Mouse (Mus musculus) cerebellum, postnatal 4 days (tissue): ENCODE results near the gene Slc38a6.
A peak's percentile ranks its signal among the peaks of the same experiment; 100 is the strongest.

Experiments used
- DNase-seq, 2 experiments: peaks; one replicate each; pipeline ENCODE4 v3.0.0; 2022; ENCODE audit warnings: low spot score in 2 of 2, mixed read lengths in 1 of 2

The Slc38a6 gene

GRCm38 (mm10) chr12:73286287-73287092 lies at the start of gene Slc38a6, which contains the start of gene Trmt5:
Gene Slc38a6, plus strand, starts transcription at chr12:73286779.
Gene Trmt5, minus strand, starts transcription at chr12:73286710.
- peak; percentile 80 to 88 for DNase-seq

- peak in 1 of 2 experiments; percentile 8 for DNase-seq
These were observed 44.6 kb upstream of the Slc38a6 start for GRCm38 (mm10) chr12:73241960-73242359.

- DNase-seq: no peak
These were observed 40.9 kb upstream of the Slc38a6 start for GRCm38 (mm10) chr12:73245687-73246086.

- no peak for DNase-seq
These were observed 31.6 kb upstream of the Slc38a6 start for GRCm38 (mm10) chr12:73255006-73255405.

- DNase-seq: no peak
These were observed 27.3 kb upstream of the Slc38a6 start for GRCm38 (mm10) chr12:73259269-73259668.

- DNase-seq: no peak
These were observed 26.2 kb upstream of the Slc38a6 start for GRCm38 (mm10) chr12:73260339-73260738.

- DNase-seq: no peak
These were observed 21.1 kb upstream of the Slc38a6 start for GRCm38 (mm10) chr12:73265381-73265978.

- DNase-seq: no peak
These were observed 20.0 kb upstream of the Slc38a6 start for GRCm38 (mm10) chr12:73266597-73266996.

GRCm38 (mm10) chr12:73268497-73268896 lies 18.1 kb upstream of the Slc38a6 start:
- DNase-seq: no peak

- DNase-seq: no peak
These were observed 17.0 kb upstream of the Slc38a6 start for GRCm38 (mm10) chr12:73269531-73269930.

- DNase-seq: no peak
These were observed 16.6 kb upstream of the Slc38a6 start for GRCm38 (mm10) chr12:73269933-73270332.

- DNase-seq: no peak
These were observed 11.7 kb upstream of the Slc38a6 start for GRCm38 (mm10) chr12:73274921-73275320.

GRCm38 (mm10) chr12:73287609-73288008 lies 1.0 kb downstream of the Slc38a6 start:
- no peak for DNase-seq

- DNase-seq: no peak
These were observed 2.0 kb downstream of the Slc38a6 start for GRCm38 (mm10) chr12:73288626-73289025.

GRCm38 (mm10) chr12:73294884-73295283 lies 8.3 kb downstream of the Slc38a6 start:
- DNase-seq: no peak

- DNase-seq: no peak
These were observed 9.0 kb downstream of the Slc38a6 start for GRCm38 (mm10) chr12:73295505-73296140.

- no peak for DNase-seq
These were observed 12.0 kb downstream of the Slc38a6 start for GRCm38 (mm10) chr12:73298621-73299020.

GRCm38 (mm10) chr12:73300531-73300930 lies 14.0 kb downstream of the Slc38a6 start:
- DNase-seq: no peak

GRCm38 (mm10) chr12:73304636-73305035 lies 18.1 kb downstream of the Slc38a6 start:
- no peak for DNase-seq

GRCm38 (mm10) chr12:73307750-73308149 lies 21.2 kb downstream of the Slc38a6 start:
- no peak for DNase-seq

GRCm38 (mm10) chr12:73308711-73309110 lies 22.1 kb downstream of the Slc38a6 start:
- no peak for DNase-seq
